Mouse (Mus musculus) hindbrain, embryonic 13.5 days (tissue): ENCODE measurements around the gene Panx1. TPM values are rescaled to one million over a fixed set of nuclear protein-coding genes. Genes with fewer than 3 reads are reported as not detected.

Experiments used
- ATAC-seq: fragments of 200-750 bp; cut with Nextera tagmentation; 2 replicates; pipeline ENCODE4 v1.8.0; 2017; ENCODE audit warnings: moderate TSS enrichment; ENCODE audit not compliant: low FRiP score
- H3K27ac ChIP-seq: fragments of 300-500 bp; sonication (generic); 2 replicates; pipeline ENCODE4 v1.5.1; 2015; ENCODE audit warnings: inconsistent platforms, mild to moderate bottlenecking, moderate library complexity
- H3K27me3 ChIP-seq: fragments of 300-500 bp; sonication (generic); 2 replicates; pipeline ENCODE4 v1.6.1; 2015; ENCODE audit warnings: mild to moderate bottlenecking, inconsistent platforms
- H3K36me3 ChIP-seq: fragments of 300-500 bp; sonication (generic); 2 replicates; pipeline ENCODE4 v1.6.1; 2015; ENCODE audit warnings: mild to moderate bottlenecking, inconsistent platforms
- H3K4me1 ChIP-seq: fragments of 300-500 bp; sonication (generic); replicated peaks from 2 replicates; pipeline ENCODE4 v1.6.1; 2015; ENCODE audit warnings: inconsistent platforms
- H3K4me2 ChIP-seq: fragments of 300-500 bp; sonication (generic); 2 replicates; pipeline ENCODE4 v1.6.1; 2015; ENCODE audit warnings: inconsistent platforms, mild to moderate bottlenecking, moderate library complexity
- H3K4me3 ChIP-seq: fragments of 300-500 bp; sonication (generic); 2 replicates; pipeline ENCODE4 v1.5.1; 2015; ENCODE audit warnings: mild to moderate bottlenecking, inconsistent platforms
- H3K9ac ChIP-seq: fragments of 300-500 bp; sonication (generic); 2 replicates; pipeline ENCODE4 v1.6.1; 2015; ENCODE audit warnings: mild to moderate bottlenecking, inconsistent platforms
- H3K9me3 ChIP-seq: fragments of 300-500 bp; sonication (generic); 2 replicates; pipeline ENCODE4 v1.6.1; 2016; ENCODE audit warnings: inconsistent platforms
- WGBS: fragments of 180-500 bp; shearing (Covaris S2); methylation state at CpG from one replicate; pipeline ENCODE4 v1.1.7; 2015; 5-methylcytosine and 5-hydroxymethylcytosine counted together
- polyA plus RNA-seq: library from polyadenylated mRNA; unstranded; fragments of >200 nt; fragmentation: Nextera tagmentation; extraction: Ambion mirVana; gene quantifications from 2 replicates; pipeline ENCODE4 v1.2.1, GENCODE M21; 2015

Gene Panx1
- polyA plus RNA-seq, 1 experiment from 2014 or later = 152 TPM

- Histone ChIP-seq H3K9me3 (no peaks in the 10 kb centered on the region), H3K27ac (no peak overlapping the region), H3K9ac (no peak overlapping the region), H3K4me3 (no peak overlapping the region), H3K27me3 (no peaks in the 10 kb centered on the region), H3K36me3 (no peaks in the 10 kb centered on the region), H3K4me2 (no peak overlapping the region), H3K4me1 (no peaks in the 10 kb centered on the region)
- 84% methylated on average over 3 of the region's 3 CpGs for WGBS
- ATAC-seq = no peak
Observed at GRCm38 (mm10) chr9:14983141-14983540, 62.1 kb downstream of the Panx1 start.

- H3K4me1 ChIP-seq = no peaks in the 10 kb centered on the region
- 0 out of 2 replicates have a peak, but pooled peaks cover 2% of the 10 kb centered on the region for H3K9me3 ChIP-seq
- no peak for ATAC-seq
- no peaks in the 10 kb centered on the region for H3K27me3 ChIP-seq
- no peak overlapping the region for H3K9ac ChIP-seq
- no peak overlapping the region for H3K4me3 ChIP-seq
- H3K36me3 ChIP-seq = no peaks in the 10 kb centered on the region
- no peak overlapping the region for H3K4me2 ChIP-seq
- H3K27ac ChIP-seq = no peak overlapping the region
Observed at GRCm38 (mm10) chr9:14982683-14983082, 62.6 kb downstream of the Panx1 start.

GRCm38 (mm10) chr9:14981539-14982155, 63.6 kb downstream of the Panx1 start:
- no peak for ATAC-seq
- Histone ChIP-seq H3K4me2 (no peak overlapping the region), H3K4me1 (no peaks in the 10 kb centered on the region), H3K27ac (no peak overlapping the region), H3K4me3 (no peak overlapping the region), H3K27me3 (no peaks in the 10 kb centered on the region), H3K9me3 (0 out of 2 replicates have a peak, but pooled peaks cover 3% of the 10 kb centered on the region), H3K9ac (no peak overlapping the region), H3K36me3 (no peaks in the 10 kb centered on the region)
- 85% methylated on average over 4 of the region's 4 CpGs for WGBS

- 85% methylated on average over 6 of the region's 6 CpGs for WGBS
- H3K9ac ChIP-seq = no peak overlapping the region
- 0 out of 2 replicates have a peak, but pooled peaks cover 3% of the 10 kb centered on the region for H3K9me3 ChIP-seq
- no peak overlapping the region for H3K4me3 ChIP-seq
- H3K27me3 ChIP-seq = no peaks in the 10 kb centered on the region
- H3K36me3 ChIP-seq = no peaks in the 10 kb centered on the region
- H3K4me1 ChIP-seq = no peaks in the 10 kb centered on the region
- no peak for ATAC-seq
- no peak overlapping the region for H3K27ac ChIP-seq
- H3K4me2 ChIP-seq = no peak overlapping the region
Observed at GRCm38 (mm10) chr9:14974251-14975232, 70.7 kb downstream of the Panx1 start.

GRCm38 (mm10) chr9:14973762-14974161, 71.5 kb downstream of the Panx1 start:
- no peaks in the 10 kb centered on the region for H3K27me3 ChIP-seq
- no peak overlapping the region for H3K9ac ChIP-seq
- H3K27ac ChIP-seq = no peak overlapping the region
- H3K36me3 ChIP-seq = no peaks in the 10 kb centered on the region
- H3K4me2 ChIP-seq = no peak overlapping the region
- H3K4me1 ChIP-seq = no peaks in the 10 kb centered on the region
- 0 out of 2 replicates have a peak, but pooled peaks cover 3% of the 10 kb centered on the region for H3K9me3 ChIP-seq
- WGBS = 91% methylated on average over 7 of the region's 7 CpGs
- no peak for ATAC-seq
- no peak overlapping the region for H3K4me3 ChIP-seq

GRCm38 (mm10) chr9:14970805-14971525, 74.3 kb downstream of the Panx1 start:
- H3K9me3 ChIP-seq = no peaks in the 10 kb centered on the region
- no peak overlapping the region for H3K4me3 ChIP-seq
- H3K9ac ChIP-seq = no peak overlapping the region
- no peak for ATAC-seq
- H3K27me3 ChIP-seq = no peaks in the 10 kb centered on the region
- WGBS = 82% methylated on average over 3 of the region's 3 CpGs
- H3K36me3 ChIP-seq = no peaks in the 10 kb centered on the region
- H3K4me2 ChIP-seq = no peak overlapping the region
- no peak overlapping the region for H3K27ac ChIP-seq
- no peaks in the 10 kb centered on the region for H3K4me1 ChIP-seq

GRCm38 (mm10) chr9:14970211-14970610, 75.1 kb downstream of the Panx1 start:
- WGBS = 79% methylated on average over 4 of the region's 4 CpGs
- Histone ChIP-seq H3K4me3 (no peak overlapping the region), H3K4me1 (no peaks in the 10 kb centered on the region), H3K9me3 (no peaks in the 10 kb centered on the region), H3K36me3 (no peaks in the 10 kb centered on the region), H3K27me3 (no peaks in the 10 kb centered on the region), H3K4me2 (no peak overlapping the region), H3K9ac (no peak overlapping the region), H3K27ac (no peak overlapping the region)
- no peak for ATAC-seq

- H3K27ac ChIP-seq = no peak overlapping the region
- H3K9me3 ChIP-seq = no peaks in the 10 kb centered on the region
- H3K4me1 ChIP-seq = no peaks in the 10 kb centered on the region
- H3K9ac ChIP-seq = no peak overlapping the region
- H3K27me3 ChIP-seq = no peaks in the 10 kb centered on the region
- H3K4me3 ChIP-seq = no peak overlapping the region
- ATAC-seq = no peak
- H3K4me2 ChIP-seq = no peak overlapping the region
- WGBS = 88% methylated on average over 1 of the region's 1 CpGs
- H3K36me3 ChIP-seq = no peaks in the 10 kb centered on the region
Observed at GRCm38 (mm10) chr9:14967598-14967997, 77.7 kb downstream of the Panx1 start.

GRCm38 (mm10) chr9:14966787-14967186, 78.5 kb downstream of the Panx1 start:
- H3K36me3 ChIP-seq = no peaks in the 10 kb centered on the region
- no peaks in the 10 kb centered on the region for H3K4me1 ChIP-seq
- H3K27ac ChIP-seq = no peak overlapping the region
- H3K4me2 ChIP-seq = no peak overlapping the region
- 63% methylated on average over 4 of the region's 4 CpGs for WGBS
- no peak overlapping the region for H3K4me3 ChIP-seq
- no peaks in the 10 kb centered on the region for H3K9me3 ChIP-seq
- H3K9ac ChIP-seq = no peak overlapping the region
- no peak for ATAC-seq
- H3K27me3 ChIP-seq = no peaks in the 10 kb centered on the region

- Histone ChIP-seq H3K4me3 (no peak overlapping the region), H3K27ac (no peak overlapping the region), H3K9ac (no peak overlapping the region), H3K27me3 (no peaks in the 10 kb centered on the region), H3K4me2 (no peak overlapping the region), H3K4me1 (no peaks in the 10 kb centered on the region), H3K9me3 (no peaks in the 10 kb centered on the region), H3K36me3 (no peaks in the 10 kb centered on the region)
- no peak for ATAC-seq
Observed at GRCm38 (mm10) chr9:14965368-14965767, 79.9 kb downstream of the Panx1 start.

GRCm38 (mm10) chr9:14962769-14963168, 82.5 kb downstream of the Panx1 start:
- H3K9ac ChIP-seq = no peak overlapping the region
- no peaks in the 10 kb centered on the region for H3K27me3 ChIP-seq
- no peaks in the 10 kb centered on the region for H3K4me1 ChIP-seq
- no peak overlapping the region for H3K27ac ChIP-seq
- WGBS = 80% methylated on average over 1 of the region's 1 CpGs
- ATAC-seq = no peak
- no peak overlapping the region for H3K4me3 ChIP-seq
- no peaks in the 10 kb centered on the region for H3K9me3 ChIP-seq
- no peaks in the 10 kb centered on the region for H3K36me3 ChIP-seq
- H3K4me2 ChIP-seq = no peak overlapping the region

- Histone ChIP-seq H3K36me3 (no peaks in the 10 kb centered on the region), H3K9ac (no peak overlapping the region), H3K27me3 (no peaks in the 10 kb centered on the region), H3K27ac (no peak overlapping the region), H3K9me3 (no peaks in the 10 kb centered on the region), H3K4me3 (no peak overlapping the region), H3K4me1 (0 out of 2 replicates have a peak, but pooled peaks cover 6% of the 10 kb centered on the region), H3K4me2 (no peak overlapping the region)
- no peak for ATAC-seq
- WGBS = 87% methylated on average over 1 of the region's 1 CpGs
Observed at GRCm38 (mm10) chr9:14954659-14955058, 90.6 kb downstream of the Panx1 start.
